Mouse (Mus musculus) small intestine, adult 2 months (tissue): ENCODE measurements around the gene F2rl2. TPM values are rescaled to one million over a fixed set of nuclear protein-coding genes. Genes with fewer than 3 reads are reported as not detected.

ENCODE experiments used
- H3K27ac ChIP-seq: fragments of 200-500 bp; 2 replicates; pipeline ENCODE4 v1.5.1; 2012; ENCODE audit warnings: low read depth, low read length, control low read depth, inconsistent platforms; ENCODE audit not compliant: insufficient read depth
- H3K27me3 ChIP-seq: fragments of 200-500 bp; 2 replicates; pipeline ENCODE4 v1.6.1; 2012; ENCODE audit warnings: mild to moderate bottlenecking, moderate library complexity, low read length, inconsistent platforms; ENCODE audit not compliant: control insufficient read depth, insufficient read depth
- H3K36me3 ChIP-seq: fragments of 200-500 bp; 2 replicates; pipeline ENCODE4 v1.6.1; 2012; ENCODE audit warnings: mild to moderate bottlenecking, low read length, control low read depth, inconsistent platforms; ENCODE audit not compliant: control insufficient read depth, insufficient read depth
- H3K4me1 ChIP-seq: fragments of 200-500 bp; 2 replicates; pipeline ENCODE4 v1.6.1; 2012; ENCODE audit warnings: low read length, inconsistent platforms, mixed read lengths; ENCODE audit not compliant: control insufficient read depth, insufficient read depth, insufficient read length
- H3K4me3 ChIP-seq: fragments of 200-500 bp; 2 replicates; pipeline ENCODE4 v1.5.1; 2012; ENCODE audit warnings: low read depth, mild to moderate bottlenecking, control low read depth, inconsistent platforms, low read length, moderate library complexity
- CTCF ChIP-seq: fragments of 200-500 bp; IDR thresholded peaks from 2 replicates; pipeline ENCODE4 v1.5.1; 2012; ENCODE audit warnings: low read depth, mild to moderate bottlenecking, control low read depth, inconsistent platforms, low read length, moderate library complexity, mixed read lengths; ENCODE audit not compliant: insufficient replicate concordance, insufficient read length; ENCODE audit errors: extremely low read depth
- POLR2A ChIP-seq: fragments of 200-500 bp; IDR thresholded peaks from 2 replicates; pipeline ENCODE4 v1.6.1; 2012; ENCODE audit warnings: low read depth, mild to moderate bottlenecking, control low read depth, inconsistent platforms, low read length, moderate library complexity
- WGBS: fragments of 180-500 bp; shearing (Covaris S2); methylation state at CpG from one replicate; pipeline ENCODE4 v1.1.7; 2018; 5-methylcytosine and 5-hydroxymethylcytosine counted together
- polyA plus RNA-seq: library from polyadenylated mRNA; depleted of rRNA; stranded (reverse); fragments of >200 nt; gene quantifications from 2 replicates; pipeline ENCODE4 v1.2.3, GENCODE M21; 2012; rRNA removed

The F2rl2 gene
- polyA plus RNA-seq, 1 experiment: 0.11 TPM

- WGBS: 17% methylated on average over 6 of the region's 6 CpGs
- TF ChIP-seq POLR2A: no peak
- TF ChIP-seq CTCF: peak; percentile 77; the same call in 1 of the 2 replicates
- Histone ChIP-seq H3K27ac (no peak overlapping the region), H3K4me1 (peaks cover 11% of the 10 kb centered on the region; the same call in 1 of the 2 replicates), H3K27me3 (no peaks in the 10 kb centered on the region), H3K36me3 (peaks cover 17% of the 10 kb centered on the region), H3K4me3 (no peak overlapping the region)
Observed at GRCm38 (mm10) chr13:95746509-95746908, 49.9 kb downstream of the F2rl2 start.

- Histone ChIP-seq H3K27ac (no peak overlapping the region), H3K4me1 (peaks cover 9% of the 10 kb centered on the region; the same call in 1 of the 2 replicates), H3K27me3 (no peaks in the 10 kb centered on the region), H3K4me3 (no peak overlapping the region), H3K36me3 (peaks cover 17% of the 10 kb centered on the region)
- 82% methylated on average over 7 of the region's 7 CpGs for WGBS
- TF ChIP-seq CTCF: no peak
- TF ChIP-seq POLR2A: no peak
Observed at GRCm38 (mm10) chr13:95747101-95747500, 50.4 kb downstream of the F2rl2 start.

- Histone ChIP-seq H3K4me3 (no peak overlapping the region), H3K27ac (no peak overlapping the region), H3K27me3 (no peaks in the 10 kb centered on the region), H3K36me3 (peaks cover 17% of the 10 kb centered on the region), H3K4me1 (peaks cover 7% of the 10 kb centered on the region; the same call in 1 of the 2 replicates)
- TF ChIP-seq POLR2A (no peak), CTCF (no peak)
- 86% methylated on average over 11 of the region's 11 CpGs for WGBS
Observed at GRCm38 (mm10) chr13:95747541-95747940, 50.9 kb downstream of the F2rl2 start.

Other genes with a start within 250 kb of the F2rl2 start
- not detected in 2 replicates for gene S100z, start 218.1 kb upstream of the F2rl2 start, polyA plus RNA-seq
- gene F2rl1, start 171.6 kb upstream of the F2rl2 start, polyA plus RNA-seq: 15.4 and 30.0 TPM in 2 replicates
- gene F2r, start 78.4 kb upstream of the F2rl2 start, polyA plus RNA-seq: 9.0 and 15.1 TPM in 2 replicates
- 16.3 and 44.1 TPM in 2 replicates for gene Iqgap2, start 195.1 kb downstream of the F2rl2 start, polyA plus RNA-seq